Mouse (Mus musculus): ENCODE measurements around the gene Rybp.

GRCm38 (mm10) chr6:100289058-100289457 is 1.8 kb upstream of the Rybp start:
- no peak for TF ChIP-seq TAL1 (IDR thresholded peaks at IDR 0.05; ENCODE audit: low read length)
- no peak for TF ChIP-seq GATA1 (IDR thresholded peaks at IDR 0.05; ENCODE audit: low read length)
